Mouse (Mus musculus) gastrocnemius, adult 8-10 months (tissue): ENCODE measurements at regions not wholly inside any gene's neighbourhood (a gene's known extent, or its start where the extent isn't known, plus 50 kb on each side); places are given as distances from the start of the nearest gene placed in this dataset.

Experiments used
- DNase-seq, 2 experiments: peaks; one replicate each; pipeline ENCODE4 v3.0.0; 2022; ENCODE audit warnings: low spot score in 2 of 2

DNA sequence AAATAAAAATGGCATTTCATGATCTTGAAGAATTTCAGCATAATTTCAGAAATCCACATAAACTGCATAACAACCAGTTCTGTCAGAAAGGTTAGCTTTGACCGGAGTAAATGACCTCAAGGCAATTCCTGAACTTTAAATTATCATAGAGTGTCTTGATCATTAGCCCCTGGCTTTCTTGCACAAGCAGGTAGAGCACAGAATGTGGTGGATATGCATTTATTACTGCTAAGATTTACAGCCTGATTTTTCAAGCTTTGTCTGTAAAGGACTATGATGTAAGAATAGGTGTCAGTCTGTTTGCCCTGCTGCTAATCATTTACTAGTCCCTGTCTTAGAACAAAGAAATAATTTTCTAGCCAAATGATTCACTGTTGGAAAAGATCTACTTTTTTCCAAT is 347.3 kb downstream of the Ppp1r3a start:
- no peak for DNase-seq

DNA sequence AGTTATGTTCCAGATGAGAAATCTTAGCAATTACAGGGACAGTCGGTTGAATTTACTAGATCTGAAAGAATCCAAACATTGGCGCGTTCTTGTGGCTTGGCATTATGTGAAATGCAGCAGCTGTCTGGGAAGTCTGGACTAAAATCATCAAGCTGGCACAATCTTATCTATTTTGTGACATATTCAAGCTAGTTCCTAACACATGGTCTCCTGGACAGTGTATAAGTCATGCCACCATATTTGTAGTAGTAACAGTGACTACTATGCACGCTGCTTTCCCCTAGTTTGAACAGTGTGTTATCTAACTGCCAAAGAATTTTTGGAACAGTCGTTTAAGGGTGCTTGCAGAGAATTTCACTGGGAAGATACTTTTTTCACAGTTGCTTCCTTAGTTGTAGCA is 396.8 kb downstream of the Ppp1r3a start:
- no peak for DNase-seq
